Mouse (Mus musculus) CD4-positive naive resting alpha-beta T cell, adult 76 days (primary cell): ENCODE results near the gene Mansc1. TPM values are rescaled to one million over a fixed set of nuclear protein-coding genes. Genes with fewer than 3 reads are reported as not detected.

Source experiments
- total RNA-seq: library from RNA; stranded (reverse); gene quantifications from one replicate; pipeline ENCODE4 v1.2.4, GENCODE M21; 2023

The Mansc1 gene
- total RNA-seq: 1.2 TPM

DNA sequence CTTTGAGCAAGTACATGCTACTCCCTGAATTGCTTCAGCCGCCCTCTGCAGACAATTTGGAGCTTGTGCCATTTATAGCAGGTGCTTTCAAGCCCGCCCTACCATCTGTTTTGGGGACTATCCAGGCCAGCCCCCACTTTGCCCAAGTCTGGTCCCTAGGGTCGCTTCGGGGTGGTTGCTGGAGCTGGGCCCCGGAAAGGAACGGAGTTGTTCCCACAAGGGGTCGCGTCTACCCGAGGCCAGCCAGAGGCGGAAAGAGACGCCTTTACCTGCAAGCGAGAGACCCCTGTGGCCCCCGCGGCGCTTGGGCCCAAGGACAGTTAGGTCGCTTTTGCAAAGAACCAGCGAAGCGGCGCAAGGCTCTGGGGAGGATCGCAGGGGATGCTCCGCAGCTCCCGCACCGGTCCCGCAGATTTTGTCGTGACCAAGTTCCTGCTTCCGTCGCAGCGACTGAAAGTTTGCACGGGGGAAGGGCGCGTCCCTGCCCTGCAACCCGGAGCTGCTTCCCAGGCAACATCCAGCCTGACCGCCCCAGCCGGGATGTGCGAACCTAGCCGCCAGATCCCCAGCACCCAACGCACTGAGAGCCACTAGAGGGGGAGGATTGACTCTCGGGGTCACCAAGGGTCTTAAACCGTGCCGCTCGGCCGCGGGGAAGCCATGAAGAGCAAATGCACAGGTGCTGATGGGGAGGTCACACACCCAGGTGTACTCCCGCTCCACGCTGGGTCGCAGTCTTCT, at the start of gene Mansc1:
Gene Mansc1, minus strand, starts transcription at position 542 of the 741 bp plus-strand sequence.

DNA sequence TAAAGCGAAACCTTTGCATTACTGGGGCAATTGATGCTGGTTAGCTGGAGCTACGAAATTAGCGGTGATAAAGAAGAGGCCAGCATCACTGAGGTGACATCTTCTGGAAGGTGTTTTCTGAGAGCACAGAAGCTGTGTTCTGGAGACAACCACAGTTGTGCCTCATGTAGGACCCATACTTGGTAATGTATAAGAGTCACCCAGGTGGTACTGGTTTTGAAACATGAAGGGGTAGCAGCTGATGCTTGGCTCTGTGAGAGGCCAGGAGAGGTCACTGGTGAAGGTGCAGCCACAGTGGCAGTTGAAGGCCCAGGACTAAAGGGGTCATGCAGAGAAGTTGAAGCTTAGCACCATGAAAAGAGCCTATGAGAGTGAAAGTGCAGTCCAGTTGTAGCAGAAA, 6.9 kb upstream of the Mansc1 start, which contains the start of gene Borcs5:
Gene Borcs5, plus strand, starts transcription at position 301 of the 400 bp plus-strand sequence.

DNA sequence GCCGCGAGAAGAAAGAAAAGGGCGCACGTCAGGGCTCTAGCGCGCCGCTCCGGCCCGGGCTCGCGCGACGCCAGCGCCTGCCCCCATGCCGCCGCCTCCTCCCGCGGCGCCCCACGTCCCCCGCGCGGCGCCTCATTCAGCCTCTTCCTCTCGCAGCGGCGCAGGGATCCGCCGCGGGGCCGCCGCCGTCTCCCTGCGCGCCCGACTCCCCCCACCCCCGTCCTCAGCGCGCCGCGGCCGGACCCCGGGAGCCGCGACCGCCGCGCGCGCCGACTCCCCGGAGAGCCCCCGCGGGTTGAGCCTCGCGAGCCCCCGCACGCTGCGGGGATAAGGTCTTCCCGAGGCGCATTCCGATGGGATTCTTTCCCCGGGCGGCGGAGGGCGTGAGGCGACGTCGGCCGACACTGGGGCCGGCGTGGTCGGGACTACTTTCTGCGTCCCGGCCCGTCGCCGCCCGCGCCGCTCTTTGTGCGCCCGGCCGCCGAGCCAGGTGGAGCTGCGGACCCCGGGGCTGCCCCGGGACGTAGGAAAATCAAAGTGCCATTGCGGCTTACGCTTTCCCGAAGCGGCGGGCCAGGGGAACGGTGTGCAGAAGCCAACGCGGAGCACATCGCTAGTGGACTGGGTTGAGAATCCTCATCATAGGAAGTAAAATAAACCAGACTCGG, 65.3 kb downstream of the Mansc1 start, which contains the start of gene Lrp6:
Gene Lrp6, minus strand, starts transcription at position 148 of the 668 bp plus-strand sequence.

Other genes starting within 250 kb of the Mansc1 start
- gene Bcl2l14, start 236.2 kb downstream of the Mansc1 start, total RNA-seq: 0.82 TPM
- 53.1 TPM for gene Lrp6, start 65.5 kb downstream of the Mansc1 start, total RNA-seq
- 11.6 TPM for gene Borcs5, start 7.0 kb upstream of the Mansc1 start, total RNA-seq
- gene Dusp16, start 160.1 kb upstream of the Mansc1 start, total RNA-seq: 13.2 TPM
- gene Crebl2, start 197.7 kb upstream of the Mansc1 start, total RNA-seq: 15.5 TPM